Mouse (Mus musculus): ENCODE measurements around the gene Pcbp3. TPM values are rescaled to one million over a fixed set of nuclear protein-coding genes. Genes with fewer than 3 reads are reported as not detected.

Pcbp3 gene
- total RNA-seq (2012; rRNA removed): not detected in 2 replicates
- not detected in 2 replicates for total RNA-seq (2014; rRNA removed)
- not detected in 2 replicates for polyA plus RNA-seq (2012; ENCODE audit: insufficient read length, low read depth)

DNA sequence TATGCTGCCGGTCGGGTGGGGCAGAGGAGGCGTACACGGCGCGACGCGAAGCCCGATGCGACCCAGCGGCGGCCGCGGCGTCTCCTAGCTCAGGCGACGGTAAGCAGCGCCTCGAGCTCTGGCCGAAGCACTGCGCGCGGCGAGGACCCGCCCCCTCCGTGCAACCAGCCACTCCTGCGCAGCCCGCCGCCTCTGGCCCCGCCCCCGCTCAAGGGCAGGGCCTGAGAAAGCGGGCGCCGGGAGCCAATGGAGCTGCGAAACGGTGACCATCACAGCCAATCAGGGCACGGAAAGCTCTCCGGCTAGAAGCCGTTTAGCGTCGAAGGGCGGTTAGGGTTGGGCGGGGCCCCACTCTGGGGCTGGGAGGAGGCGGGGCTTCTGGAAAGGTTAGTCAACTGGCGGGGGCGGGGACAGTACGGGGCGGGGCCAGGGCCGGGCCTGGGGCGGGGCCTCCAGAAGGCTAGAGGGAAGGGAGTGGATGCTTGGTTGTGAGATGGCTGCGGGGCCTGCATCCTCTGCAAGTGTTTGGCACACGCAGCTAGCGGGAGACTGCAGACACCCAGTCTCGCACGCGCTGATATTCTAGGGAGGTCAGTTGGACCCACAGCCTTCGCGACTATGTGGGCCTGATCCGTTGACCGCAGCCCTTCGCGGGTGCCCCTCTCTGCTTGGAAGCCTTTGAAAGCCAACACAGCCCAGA, at the start of gene Pcbp3:
TSS of gene Pcbp3 (minus strand) at position 98 of the 700 bp plus-strand sequence.
- Histone ChIP-seq H3K27me3 (replicated peaks) (peaks cover 42% of the 10 kb centered on the region), H3K9ac (ENCODE audit: insufficient read depth, low read depth) (no peak within 1 kb of the TSS), H3K4me3 (replicated peaks in 1 of 3; ENCODE audit: low read depth in 2 of 3, low read length in 2 of 3, poor library complexity in 1 of 3) (no peak within 1 kb of the TSS), H3K4me2 (ENCODE audit: insufficient read depth, low read depth, poor library complexity, severe bottlenecking) (no peak within 1 kb of the TSS), H3K79me2 (replicated peaks; ENCODE audit: control insufficient read depth, extremely low read depth, insufficient read depth, poor library complexity, severe bottlenecking) (no peaks in the 10 kb centered on the region), H3K4me1 (ENCODE audit: control insufficient read depth in 1 of 2, insufficient read depth in 2 of 2) (no peaks in the 10 kb centered on the region; a peak in 1 of 4 replicates), H3K36me3 (replicated peaks in 1 of 2; ENCODE audit: control insufficient read depth in 1 of 2, insufficient read depth in 1 of 2, low read length in 1 of 2) (no peaks in the 10 kb centered on the region), H3K27ac (ENCODE audit: insufficient read depth, low read depth) (no peak within 1 kb of the TSS), H3K9me3 (replicated peaks; ENCODE audit: low read length) (peaks cover 6% of the 10 kb centered on the region)
- TF ChIP-seq ZKSCAN1 (IDR thresholded peaks at IDR 0.05; ENCODE audit: borderline replicate concordance, low read depth, low read length) (no peak), RAD21 (IDR thresholded peaks at IDR 0.05; ENCODE audit: low read depth, low read length) (no peak), MYC (IDR thresholded peaks at IDR 0.05; ENCODE audit: low read depth, low read length) (no peak), CHD1 (IDR thresholded peaks at IDR 0.05; ENCODE audit: low read depth, low read length) (no peak)
- in situ Hi-C loops (cut with MboI; ENCODE audit: low pct_ligation_motif_present, low pct_unique_long_range_greater_than_20kb, low sequenced_read_pairs) (no loop called here), dilution Hi-C loops (cut with MboI; ENCODE audit: extremely low pct_ligation_motif_present, extremely low pct_unique_long_range_greater_than_20kb, low sequenced_read_pairs) (no loop called here)
- no peak for DNase-seq (ENCODE audit: extremely low read depth)

DNA sequence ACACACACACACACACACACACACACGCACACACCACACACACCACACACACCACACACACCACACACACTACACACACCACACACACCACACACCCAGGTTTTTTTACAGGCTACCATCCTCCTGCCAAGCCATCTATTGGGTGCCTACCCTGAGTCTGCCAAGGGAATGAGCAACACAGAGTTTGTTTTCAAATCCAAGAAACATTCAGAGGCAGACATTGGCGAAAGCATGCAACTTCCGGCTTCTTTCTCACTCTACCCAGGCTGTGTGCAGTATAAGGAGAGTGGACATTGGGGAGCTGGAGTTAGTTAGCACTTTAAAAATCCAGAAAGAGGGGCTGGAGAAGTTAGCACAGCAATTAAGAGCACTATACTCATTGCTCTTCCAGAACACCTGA, 47.0 kb upstream of the Pcbp3 start:
- in situ Hi-C loops (cut with MboI; ENCODE audit: low pct_ligation_motif_present, low pct_unique_long_range_greater_than_20kb, low sequenced_read_pairs) (loop anchor here (25.0 kb wide), 1 partner anchor 171 kb away; no protein-coding TSS in a partner anchor), dilution Hi-C loops (cut with MboI; ENCODE audit: extremely low pct_ligation_motif_present, extremely low pct_unique_long_range_greater_than_20kb, low sequenced_read_pairs) (no loop called here)
- DNase-seq (ENCODE audit: extremely low read depth): no peak
- TF ChIP-seq ETS1 (conservative IDR thresholded peaks at IDR 0.05; ENCODE audit: low read depth, low read length): no peak
- TF ChIP-seq ZC3H11A (IDR thresholded peaks at IDR 0.05; ENCODE audit: low read depth, low read length): no peak
- no peak for TF ChIP-seq GABPA (IDR thresholded peaks at IDR 0.05; ENCODE audit: insufficient replicate concordance, low read depth, low read length)
- no peak for TF ChIP-seq ZKSCAN1 (IDR thresholded peaks at IDR 0.05; ENCODE audit: borderline replicate concordance, low read depth, low read length)
- TF ChIP-seq KAT2A (IDR thresholded peaks at IDR 0.05; ENCODE audit: insufficient replicate concordance, low read length): no peak
- no peak for TF ChIP-seq PAX5 (IDR thresholded peaks at IDR 0.05; ENCODE audit: low read length)
- no peak for TF ChIP-seq POLR2A (IDR thresholded peaks at IDR 0.05; ENCODE audit: low read depth, low read length)
- TF ChIP-seq NRF1 (IDR thresholded peaks at IDR 0.05; ENCODE audit: low read depth, low read length): no peak
- TF ChIP-seq USF2 (conservative IDR thresholded peaks at IDR 0.05; ENCODE audit: low read depth, low read length): no peak
- TF ChIP-seq MAX (IDR thresholded peaks at IDR 0.05; ENCODE audit: low read length): no peak
- no peak for TF ChIP-seq IRF4 (IDR thresholded peaks at IDR 0.05; ENCODE audit: low read depth, low read length)
- TF ChIP-seq NELFE (IDR thresholded peaks at IDR 0.05; ENCODE audit: low read depth, low read length): no peak
- Histone ChIP-seq H3K9ac (ENCODE audit: insufficient read depth, low read depth) (no peak overlapping the region), H3K4me2 (ENCODE audit: insufficient read depth, low read depth, poor library complexity, severe bottlenecking) (no peak overlapping the region), H3K4me3 (replicated peaks in 1 of 3; ENCODE audit: low read depth in 2 of 3, low read length in 2 of 3, poor library complexity in 1 of 3) (no peak overlapping the region), H3K27ac (ENCODE audit: insufficient read depth, low read depth) (no peak overlapping the region), H3K79me2 (replicated peaks; ENCODE audit: control insufficient read depth, extremely low read depth, insufficient read depth, poor library complexity, severe bottlenecking) (no peaks in the 10 kb centered on the region), H3K9me3 (replicated peaks; ENCODE audit: low read length) (no peaks in the 10 kb centered on the region), H3K27me3 (replicated peaks) (peaks cover 62% of the 10 kb centered on the region), H3K36me3 (replicated peaks in 1 of 2; ENCODE audit: control insufficient read depth in 1 of 2, insufficient read depth in 1 of 2, low read length in 1 of 2) (no peaks in the 10 kb centered on the region), H3K4me1 (ENCODE audit: control insufficient read depth in 1 of 2, insufficient read depth in 2 of 2) (no peaks in the 10 kb centered on the region)

Measured in CH12.LX (cell line).